Mouse (Mus musculus) small intestine, adult 2 months (tissue): Measurements from ENCODE around the gene Olfr478. TPM values are rescaled to one million over a fixed set of nuclear protein-coding genes. Genes with fewer than 3 reads are reported as not detected.
"Not testable (repeated sequence)": the region's sequence is repeated elsewhere in the genome, so short reads cannot be mapped to it uniquely, and the experiment has no call there.

Experiments
- H3K27ac ChIP-seq: fragments of 200-500 bp; 2 replicates; pipeline ENCODE4 v1.5.1; 2012; ENCODE audit warnings: low read depth, low read length, control low read depth, inconsistent platforms; ENCODE audit not compliant: insufficient read depth
- H3K27me3 ChIP-seq: fragments of 200-500 bp; 2 replicates; pipeline ENCODE4 v1.6.1; 2012; ENCODE audit warnings: mild to moderate bottlenecking, moderate library complexity, low read length, inconsistent platforms; ENCODE audit not compliant: control insufficient read depth, insufficient read depth
- H3K36me3 ChIP-seq: fragments of 200-500 bp; 2 replicates; pipeline ENCODE4 v1.6.1; 2012; ENCODE audit warnings: mild to moderate bottlenecking, low read length, control low read depth, inconsistent platforms; ENCODE audit not compliant: control insufficient read depth, insufficient read depth
- H3K4me1 ChIP-seq: fragments of 200-500 bp; 2 replicates; pipeline ENCODE4 v1.6.1; 2012; ENCODE audit warnings: low read length, inconsistent platforms, mixed read lengths; ENCODE audit not compliant: control insufficient read depth, insufficient read depth, insufficient read length
- H3K4me3 ChIP-seq: fragments of 200-500 bp; 2 replicates; pipeline ENCODE4 v1.5.1; 2012; ENCODE audit warnings: low read depth, mild to moderate bottlenecking, control low read depth, inconsistent platforms, low read length, moderate library complexity
- CTCF ChIP-seq: fragments of 200-500 bp; IDR thresholded peaks from 2 replicates; pipeline ENCODE4 v1.5.1; 2012; ENCODE audit warnings: low read depth, mild to moderate bottlenecking, control low read depth, inconsistent platforms, low read length, moderate library complexity, mixed read lengths; ENCODE audit not compliant: insufficient replicate concordance, insufficient read length; ENCODE audit errors: extremely low read depth
- POLR2A ChIP-seq: fragments of 200-500 bp; IDR thresholded peaks from 2 replicates; pipeline ENCODE4 v1.6.1; 2012; ENCODE audit warnings: low read depth, mild to moderate bottlenecking, control low read depth, inconsistent platforms, low read length, moderate library complexity
- WGBS: fragments of 180-500 bp; shearing (Covaris S2); methylation state at CpG from one replicate; pipeline ENCODE4 v1.1.7; 2018; 5-methylcytosine and 5-hydroxymethylcytosine counted together
- polyA plus RNA-seq: library from polyadenylated mRNA; depleted of rRNA; stranded (reverse); fragments of >200 nt; gene quantifications from 2 replicates; pipeline ENCODE4 v1.2.3, GENCODE M21; 2012; rRNA removed

Gene Olfr478
- polyA plus RNA-seq: not detected in 2 replicates

DNA sequence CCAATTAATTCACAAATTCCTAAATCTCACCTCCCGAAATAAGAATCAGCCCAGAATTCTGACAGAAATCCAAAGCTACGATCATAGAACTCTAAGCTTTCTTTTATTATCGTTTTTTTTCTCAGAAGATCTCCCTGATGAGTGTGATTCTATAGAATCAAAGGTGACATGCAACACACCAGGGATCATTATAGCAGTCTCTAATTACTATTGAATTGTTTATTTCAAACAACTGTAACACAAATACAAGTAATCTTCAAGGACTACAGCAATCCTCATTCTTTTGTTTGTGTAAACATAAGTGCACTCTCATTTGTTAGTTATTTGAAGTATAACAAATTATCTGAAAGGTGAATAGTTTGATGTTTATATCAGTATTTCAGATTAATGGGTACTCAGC lies at the start of gene Olfr478:
Olfr478 (minus strand) TSS at position 101 of the 400 bp plus-strand sequence.
- Histone ChIP-seq H3K36me3 (no peaks in the 10 kb centered on the region), H3K27ac (no peak within 1 kb of the TSS), H3K4me1 (no peaks in the 10 kb centered on the region), H3K4me3 (no peak within 1 kb of the TSS), H3K27me3 (no peaks in the 10 kb centered on the region)
- TF ChIP-seq CTCF (no peak), POLR2A (no peak)
- WGBS: 72% methylated on average over 3 of the region's 3 CpGs

- Histone ChIP-seq H3K27me3 (no peaks in the 10 kb centered on the region), H3K4me3 (no peak within 1 kb of the TSS), H3K27ac (no peak within 1 kb of the TSS), H3K36me3 (no peaks in the 10 kb centered on the region), H3K4me1 (no peaks in the 10 kb centered on the region)
- no peak for TF ChIP-seq CTCF
- TF ChIP-seq POLR2A: no peak
These were observed 45.8 kb upstream of the Olfr478 start, which contains the start of gene Olfr481 for GRCm38 (mm10) chr7:108079555-108079954. Gene Olfr481 (plus strand): TSS chr7:108079855.

DNA sequence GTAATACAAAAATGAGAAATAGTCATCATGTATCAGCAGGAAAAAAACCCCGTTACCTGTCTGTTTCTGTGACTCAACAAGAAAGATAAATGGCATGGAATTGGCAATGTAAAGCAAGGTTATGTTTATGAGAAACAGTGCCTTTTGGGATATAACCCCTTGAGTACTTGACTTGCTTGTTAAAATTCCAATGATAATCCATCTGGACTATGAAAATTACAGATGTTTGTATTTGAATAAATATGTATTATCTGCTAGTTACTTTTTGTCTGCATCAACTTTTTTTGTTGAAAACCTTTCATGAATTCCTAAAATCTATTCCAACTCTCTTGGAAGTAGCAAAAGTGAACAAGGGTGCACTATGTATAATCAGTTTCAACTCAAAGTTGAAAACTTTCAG lies 33.5 kb upstream of the Olfr478 start, which contains the start of gene Olfr480:
Olfr480 (minus strand) TSS at position 101 of the 400 bp plus-strand sequence.
- no peaks in the 10 kb centered on the region for H3K27me3 ChIP-seq
- H3K27ac ChIP-seq: no peak within 1 kb of the TSS
- TF ChIP-seq POLR2A (no peak), CTCF (no peak)
- H3K4me1 ChIP-seq: no peaks in the 10 kb centered on the region
- no peaks in the 10 kb centered on the region for H3K36me3 ChIP-seq
- H3K4me3 ChIP-seq: no peak within 1 kb of the TSS
- 86% methylated on average over 1 of the region's 1 CpGs for WGBS

GRCm38 (mm10) chr7:108050393-108050792 lies 16.6 kb upstream of the Olfr478 start, which contains the start of gene Olfr479:
Gene Olfr479 (plus strand): TSS chr7:108050693.
- Histone ChIP-seq H3K27me3 (no peaks in the 10 kb centered on the region), H3K4me1 (no peaks in the 10 kb centered on the region), H3K4me3 (no peak within 1 kb of the TSS), H3K27ac (no peak within 1 kb of the TSS), H3K36me3 (no peaks in the 10 kb centered on the region)
- 84% methylated on average over 2 of the region's 2 CpGs for WGBS
- TF ChIP-seq POLR2A (no peak), CTCF (no peak)

DNA sequence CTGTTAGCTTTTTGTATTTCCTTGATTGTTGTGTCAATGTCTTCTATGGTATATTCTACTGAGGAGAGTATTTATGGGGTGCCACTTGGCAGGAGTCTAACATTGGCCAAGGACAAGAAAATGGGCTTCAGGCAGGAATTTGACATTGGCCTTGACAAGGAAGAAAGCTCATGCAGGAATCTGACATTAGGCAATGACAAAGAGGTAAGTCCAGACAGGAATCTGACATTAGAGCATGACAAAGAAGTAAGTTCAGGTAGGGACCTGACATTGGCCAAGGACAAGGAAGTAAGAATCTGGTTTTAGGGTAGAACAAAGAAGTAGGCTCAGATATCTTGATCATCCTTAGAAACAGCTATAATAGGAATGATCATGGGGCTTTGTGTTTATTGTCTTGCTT lies 19.5 kb downstream of the Olfr478 start:
- H3K4me1 ChIP-seq, H3K36me3 ChIP-seq, H3K27ac ChIP-seq, H3K27me3 ChIP-seq, H3K4me3 ChIP-seq: not testable (repeated sequence)

DNA sequence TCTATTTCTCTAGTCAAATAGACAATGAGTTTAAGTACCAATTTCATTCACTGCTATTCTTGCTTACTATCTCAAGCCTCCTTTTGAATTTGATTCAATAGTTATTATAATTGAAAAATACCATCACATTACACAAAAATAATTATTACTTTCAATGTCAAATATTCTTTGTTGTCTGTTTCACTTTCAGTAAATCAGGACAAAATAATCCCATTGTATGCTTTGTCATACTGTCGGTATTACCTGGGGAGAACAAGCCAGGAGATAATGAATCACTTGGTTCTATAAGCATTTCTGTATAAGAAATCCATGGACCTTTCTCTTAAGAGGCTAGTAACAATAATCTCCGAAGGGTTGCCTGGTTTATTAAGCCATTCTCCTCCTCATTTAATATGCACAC lies 47.4 kb downstream of the Olfr478 start, which contains the start of gene Olfr477:
Olfr477 (plus strand) TSS at position 301 of the 400 bp plus-strand sequence.
- Histone ChIP-seq H3K27me3 (no peaks in the 10 kb centered on the region), H3K4me3 (no peak within 1 kb of the TSS), H3K27ac (no peak within 1 kb of the TSS), H3K36me3 (no peaks in the 10 kb centered on the region), H3K4me1 (no peaks in the 10 kb centered on the region)
- no peak for TF ChIP-seq CTCF
- TF ChIP-seq POLR2A: no peak
- 76% methylated on average over 2 of the region's 2 CpGs for WGBS

Other genes with a start within 250 kb of the Olfr478 start
- not detected in 2 replicates for gene Ovch2, start 232.8 kb downstream of the Olfr478 start, polyA plus RNA-seq
- not detected in 2 replicates for gene Olfr467, start 221.7 kb downstream of the Olfr478 start, polyA plus RNA-seq
- not detected in 2 replicates for gene Olfr469, start 208.4 kb downstream of the Olfr478 start, polyA plus RNA-seq
- gene Olfr470, start 186.5 kb downstream of the Olfr478 start, polyA plus RNA-seq: not detected in 2 replicates
- not detected in 2 replicates for gene Olfr472, start 136.1 kb downstream of the Olfr478 start, polyA plus RNA-seq
- gene Olfr473, start 103.5 kb downstream of the Olfr478 start, polyA plus RNA-seq: not detected in 2 replicates
- not detected in 2 replicates for gene Olfr474, start 79.3 kb downstream of the Olfr478 start, polyA plus RNA-seq
- not detected in 2 replicates for gene Olfr476, start 69.2 kb downstream of the Olfr478 start, polyA plus RNA-seq
- gene Olfr477, start 47.3 kb downstream of the Olfr478 start, polyA plus RNA-seq: not detected in 2 replicates
- gene Olfr479, start 16.7 kb upstream of the Olfr478 start, polyA plus RNA-seq: not detected in 2 replicates
- gene Olfr480, start 33.4 kb upstream of the Olfr478 start, polyA plus RNA-seq: not detected in 2 replicates
- gene Olfr481, start 45.9 kb upstream of the Olfr478 start, polyA plus RNA-seq: not detected in 2 replicates
- gene Olfr482, start 63.6 kb upstream of the Olfr478 start, polyA plus RNA-seq: not detected in 2 replicates
- not detected in 2 replicates for gene Olfr483, start 66.9 kb upstream of the Olfr478 start, polyA plus RNA-seq
- gene Olfr484, start 93.5 kb upstream of the Olfr478 start, polyA plus RNA-seq: not detected in 2 replicates
- not detected in 2 replicates for gene Olfr485, start 125.9 kb upstream of the Olfr478 start, polyA plus RNA-seq
- not detected in 2 replicates for gene Olfr486, start 138.8 kb upstream of the Olfr478 start, polyA plus RNA-seq
- not detected in 2 replicates for gene Olfr487, start 180.6 kb upstream of the Olfr478 start, polyA plus RNA-seq
- gene Olfr488, start 224.4 kb upstream of the Olfr478 start, polyA plus RNA-seq: not detected in 2 replicates